ENCODE assay signal across 16 mouse cellular contexts in genomic region chr8:84759718-84760117, GRCm38 (mm10). TPM values are rescaled to one million over a fixed set of nuclear protein-coding genes. Genes with fewer than 3 reads are reported as not detected.
"Had no signal": no experiment of that assay in that cellular context is flagged by ENCODE, and none has a peak within 500 bp of the region (broad histone marks: within the 10 kb centered on the region; RNA-seq: fewer than 3 reads in every experiment).

No protein-coding gene starts in this region.

- H3K4me2 ChIP-seq: lung, embryonic 14.5 days; midbrain, embryonic 11.5 days; midbrain, embryonic 13.5 days; midbrain, embryonic 15.5 days; neural tube, embryonic 13.5 days; neural tube, embryonic 15.5 days had no signal

- ATAC-seq: midbrain, embryonic 15.5 days had no signal

- H3K9ac ChIP-seq: liver, postnatal 0 days; lung, embryonic 14.5 days; midbrain, embryonic 13.5 days; midbrain, embryonic 15.5 days; neural tube, embryonic 13.5 days; neural tube, embryonic 15.5 days had no signal

- H3K9me3 ChIP-seq: megakaryocyte, embryonic 14.5 days; midbrain, embryonic 13.5 days; midbrain, embryonic 15.5 days; neural tube, embryonic 13.5 days; neural tube, embryonic 15.5 days had no signal

- DNase-seq: retina, postnatal 1 day; right cerebral cortex, adult 18-20 months; right cerebral cortex, postnatal 25 days; right cerebral cortex, postnatal 4 days; thymus, adult 18-20 months; thymus, postnatal 36 days had no signal

- H3K4me3 ChIP-seq: midbrain, embryonic 13.5 days; midbrain, embryonic 15.5 days; neural tube, embryonic 13.5 days; neural tube, embryonic 15.5 days had no signal

- H3K36me3 ChIP-seq: midbrain, embryonic 13.5 days; midbrain, embryonic 15.5 days; neural tube, embryonic 15.5 days had no signal

- H3K27ac ChIP-seq: macrophage; midbrain, embryonic 13.5 days; midbrain, embryonic 15.5 days; neural tube, embryonic 13.5 days; neural tube, embryonic 15.5 days had no signal

RNA-seq across cellular contexts. Expression of gene G430095P16Rik, which starts 36.9 kb away (rescaled TPM):
- total RNA-seq: midbrain, postnatal 0 days had no signal
- polyA plus RNA-seq: macrophage had no signal
